Mouse (Mus musculus): ENCODE measurements around the gene Cd93. TPM values are rescaled to one million over a fixed set of nuclear protein-coding genes. Genes with fewer than 3 reads are reported as not detected.

Gene Cd93
- polyA plus RNA-seq, 1 experiment = 0.69 TPM

DNA sequence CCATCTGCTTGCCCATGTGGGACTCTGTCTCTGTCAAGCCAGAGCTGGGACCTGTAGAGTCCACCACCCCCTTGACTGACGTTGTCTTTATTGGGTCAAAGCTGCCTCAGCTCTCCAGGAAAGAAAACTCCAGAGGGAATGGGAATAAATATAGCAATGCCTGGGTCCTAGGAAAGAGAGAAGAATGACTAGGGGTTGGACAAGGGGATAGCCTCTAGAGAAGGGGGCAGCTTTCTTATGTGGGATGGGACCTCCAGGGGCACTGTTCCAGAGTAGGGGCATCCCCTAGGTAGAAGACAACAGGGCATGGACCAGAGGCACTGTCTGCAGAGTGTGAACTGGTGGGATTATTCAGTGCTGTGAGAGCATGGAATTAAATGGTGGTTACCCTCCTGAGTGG lies 33.5 kb downstream of the Cd93 start:
- Histone ChIP-seq H3K4me1 (ENCODE audit: control insufficient read depth, insufficient read depth, low read length) (peaks cover 9% of the 10 kb centered on the region; the same call in 1 of the 2 replicates), H3K27ac (ENCODE audit: control insufficient read depth, insufficient read depth, low read depth, low read length) (no peak overlapping the region), H3K27me3 (ENCODE audit: control insufficient read depth, insufficient read depth, low read length) (no peaks in the 10 kb centered on the region), H3K4me3 (ENCODE audit: control insufficient read depth, low read depth, low read length) (no peak overlapping the region), H3K36me3 (ENCODE audit: control insufficient read depth, insufficient read depth, low read length) (no peaks in the 10 kb centered on the region)
- TF ChIP-seq POLR2A (IDR thresholded peaks at IDR 0.05; ENCODE audit: control insufficient read depth, low read depth, low read length) = no peak
- TF ChIP-seq CTCF (IDR thresholded peaks at IDR 0.05; ENCODE audit: control insufficient read depth, insufficient read depth, insufficient replicate concordance, low read depth, low read length) = no peak

DNA sequence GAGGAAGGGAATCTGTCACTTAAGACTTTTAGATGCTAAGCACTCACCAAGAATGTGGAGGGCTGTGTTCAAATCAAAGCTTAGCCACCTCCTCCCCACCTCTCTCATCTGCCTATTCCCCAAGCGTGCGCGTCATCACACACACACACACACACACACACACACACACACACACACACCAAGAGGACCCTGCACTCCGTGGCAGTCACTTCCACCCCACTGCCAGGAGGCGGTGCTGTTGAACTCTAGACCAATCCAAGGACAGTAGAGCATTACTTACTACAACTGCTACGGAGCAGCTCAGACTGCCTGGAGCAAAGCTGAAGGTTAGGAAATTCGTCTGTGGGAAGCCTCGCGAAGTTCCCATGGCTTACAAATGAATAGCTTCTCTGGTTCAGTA lies 34.2 kb downstream of the Cd93 start:
- Histone ChIP-seq H3K4me1 (ENCODE audit: control insufficient read depth, insufficient read depth, low read length) (peaks cover 9% of the 10 kb centered on the region; the same call in 1 of the 2 replicates), H3K4me3 (ENCODE audit: control insufficient read depth, low read depth, low read length) (no peak overlapping the region), H3K27me3 (ENCODE audit: control insufficient read depth, insufficient read depth, low read length) (no peaks in the 10 kb centered on the region), H3K27ac (ENCODE audit: control insufficient read depth, insufficient read depth, low read depth, low read length) (no peak overlapping the region), H3K36me3 (ENCODE audit: control insufficient read depth, insufficient read depth, low read length) (no peaks in the 10 kb centered on the region)
- TF ChIP-seq POLR2A (IDR thresholded peaks at IDR 0.05; ENCODE audit: control insufficient read depth, low read depth, low read length) = no peak
- TF ChIP-seq CTCF (IDR thresholded peaks at IDR 0.05; ENCODE audit: control insufficient read depth, insufficient read depth, insufficient replicate concordance, low read depth, low read length) = peak; percentile 69; the same call in 1 of the 2 replicates

DNA sequence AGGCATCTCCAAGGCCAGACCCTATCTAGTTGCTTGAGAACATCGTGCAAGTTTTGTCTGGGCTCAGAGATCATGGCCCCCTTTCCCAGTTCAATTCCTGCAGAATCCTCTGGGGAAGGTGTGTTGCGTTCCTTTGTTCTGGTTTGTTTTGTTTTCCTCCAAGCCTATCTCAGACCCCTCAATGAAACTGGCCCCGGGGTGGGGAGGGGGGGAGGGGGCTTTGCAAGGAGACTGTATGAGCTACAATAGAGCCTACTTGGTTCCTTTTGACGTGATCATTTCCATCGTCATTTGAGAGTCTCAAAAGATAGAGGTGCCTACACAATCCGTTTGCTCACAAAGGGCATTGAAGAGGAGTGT lies 34.6 kb downstream of the Cd93 start:
- Histone ChIP-seq H3K4me1 (ENCODE audit: control insufficient read depth, insufficient read depth, low read length) (peaks cover 9% of the 10 kb centered on the region; the same call in 1 of the 2 replicates), H3K4me3 (ENCODE audit: control insufficient read depth, low read depth, low read length) (no peak overlapping the region), H3K27ac (ENCODE audit: control insufficient read depth, insufficient read depth, low read depth, low read length) (no peak overlapping the region), H3K36me3 (ENCODE audit: control insufficient read depth, insufficient read depth, low read length) (no peaks in the 10 kb centered on the region), H3K27me3 (ENCODE audit: control insufficient read depth, insufficient read depth, low read length) (no peaks in the 10 kb centered on the region)
- TF ChIP-seq CTCF (IDR thresholded peaks at IDR 0.05; ENCODE audit: control insufficient read depth, insufficient read depth, insufficient replicate concordance, low read depth, low read length) (no peak), POLR2A (IDR thresholded peaks at IDR 0.05; ENCODE audit: control insufficient read depth, low read depth, low read length) (no peak)

DNA sequence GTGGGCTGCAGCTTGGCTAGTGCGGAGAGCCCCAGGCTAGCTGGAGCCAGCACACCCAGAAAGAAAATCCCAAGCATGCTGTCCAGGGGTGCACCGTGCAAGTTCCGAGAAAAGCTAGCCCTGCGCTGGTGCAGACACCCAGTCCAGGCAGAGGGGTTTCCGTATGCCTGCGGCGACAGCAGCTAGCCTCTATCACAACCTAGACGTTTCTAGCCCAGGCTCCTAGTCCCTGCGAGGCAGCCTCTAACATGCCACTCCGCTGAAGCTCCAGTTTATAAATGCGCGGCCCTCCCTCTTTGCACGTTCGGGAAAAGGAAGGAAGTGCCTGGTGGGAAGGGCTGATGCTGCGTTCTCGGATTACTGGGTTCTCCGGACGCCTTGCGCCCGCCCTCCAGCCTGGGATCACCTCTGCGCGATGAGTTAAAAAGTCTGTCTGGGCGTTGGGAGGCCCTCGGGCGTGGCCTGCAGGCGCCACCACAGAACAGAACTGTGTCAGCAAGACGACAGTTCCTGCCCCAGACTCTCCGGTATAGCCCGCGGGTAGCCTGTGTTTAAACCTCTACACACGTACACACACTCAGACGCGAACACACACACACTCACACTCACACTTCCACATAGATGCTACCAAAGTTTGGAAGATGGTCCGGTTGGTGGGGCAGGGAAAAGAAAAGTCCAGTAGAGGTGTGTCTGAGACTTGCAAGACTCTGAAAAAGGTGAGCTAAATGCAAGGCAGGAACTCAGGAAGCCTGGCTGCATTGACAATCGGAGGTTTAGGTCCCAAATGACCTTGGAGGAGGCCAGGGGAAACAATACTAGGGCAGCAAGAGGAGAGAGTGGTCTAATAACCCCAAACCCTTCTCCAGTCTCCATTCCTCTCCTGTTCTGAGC lies 35.2 kb downstream of the Cd93 start, which contains the start of gene Thbd:
Gene Thbd (minus strand): TSS at position 319 of the 891 bp plus-strand sequence.
- no peaks in the 10 kb centered on the region for H3K27me3 ChIP-seq (ENCODE audit: control insufficient read depth, insufficient read depth, low read length)
- H3K27ac ChIP-seq (ENCODE audit: control insufficient read depth, insufficient read depth, low read depth, low read length) = 0 out of 2 replicates have a peak within 1 kb of the TSS, but pooled peaks have one; percentile 27
- TF ChIP-seq POLR2A (IDR thresholded peaks at IDR 0.05; ENCODE audit: control insufficient read depth, low read depth, low read length) (0 out of 2 replicates have a peak, but pooled peaks have one; percentile 19), CTCF (IDR thresholded peaks at IDR 0.05; ENCODE audit: control insufficient read depth, insufficient read depth, insufficient replicate concordance, low read depth, low read length) (no peak)

DNA sequence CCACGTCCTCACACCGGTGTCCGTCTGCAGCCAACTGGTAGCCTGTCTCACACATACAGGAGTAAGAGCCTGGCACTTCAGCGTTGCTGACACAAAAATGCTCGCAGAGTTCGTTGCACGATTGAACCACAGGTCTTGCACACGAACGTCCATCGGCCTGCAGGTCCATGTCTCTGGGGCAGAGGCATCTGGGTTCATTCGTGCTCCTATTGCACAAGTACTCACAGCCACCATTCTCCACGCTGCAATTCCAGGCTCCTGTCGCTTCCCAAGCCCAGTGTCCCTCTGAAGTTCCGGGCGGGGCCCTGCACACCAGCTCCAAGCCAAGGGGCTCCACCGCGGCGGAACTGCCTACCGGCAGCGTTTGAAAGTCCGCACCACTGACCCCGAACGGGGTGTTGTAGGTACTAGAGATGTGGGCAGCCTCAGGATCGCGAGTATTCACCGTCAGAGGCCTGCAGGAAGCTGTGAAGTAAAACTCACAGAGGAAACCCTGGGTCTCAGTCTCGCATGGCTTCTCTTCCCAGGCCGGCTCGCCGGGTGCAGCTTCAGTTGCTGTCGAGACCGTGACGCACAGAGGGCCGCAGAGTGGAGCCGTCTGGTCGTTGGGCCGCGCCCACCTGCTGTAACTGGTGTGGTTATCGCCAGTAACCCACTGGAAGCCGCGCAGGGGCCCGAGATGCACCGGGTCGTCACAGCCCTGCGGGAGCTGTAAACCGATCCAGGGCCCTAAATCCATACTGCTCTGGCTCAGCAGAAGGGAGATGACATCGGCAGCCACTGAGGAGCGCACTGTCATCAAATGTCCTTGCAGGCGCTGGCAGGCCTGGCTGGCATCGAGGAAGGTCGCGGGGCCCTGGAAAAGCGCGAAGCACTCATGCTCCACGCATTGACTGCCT lies 36.1 kb downstream of the Cd93 start:
- Histone ChIP-seq H3K4me1 (ENCODE audit: control insufficient read depth, insufficient read depth, low read length) (peaks cover 9% of the 10 kb centered on the region; the same call in 1 of the 2 replicates), H3K27me3 (ENCODE audit: control insufficient read depth, insufficient read depth, low read length) (no peaks in the 10 kb centered on the region), H3K4me3 (ENCODE audit: control insufficient read depth, low read depth, low read length) (peak overlapping the region; percentile 41), H3K27ac (ENCODE audit: control insufficient read depth, insufficient read depth, low read depth, low read length) (no peak overlapping the region), H3K36me3 (ENCODE audit: control insufficient read depth, insufficient read depth, low read length) (no peaks in the 10 kb centered on the region)
- no peak for TF ChIP-seq POLR2A (IDR thresholded peaks at IDR 0.05; ENCODE audit: control insufficient read depth, low read depth, low read length)
- TF ChIP-seq CTCF (IDR thresholded peaks at IDR 0.05; ENCODE audit: control insufficient read depth, insufficient read depth, insufficient replicate concordance, low read depth, low read length) = no peak

More for the DNA sequence above, 35.2 kb downstream of the Cd93 start, which contains the start of gene Thbd:
- Histone ChIP-seq H3K36me3 (ENCODE audit: control insufficient read depth, insufficient read depth, low read length) (no peaks in the 10 kb centered on the region), H3K4me3 (ENCODE audit: control insufficient read depth, low read depth, low read length) (peak within 1 kb of the TSS; percentile 41), H3K4me1 (ENCODE audit: control insufficient read depth, insufficient read depth, low read length) (peaks cover 9% of the 10 kb centered on the region; the same call in 1 of the 2 replicates)

DNA sequence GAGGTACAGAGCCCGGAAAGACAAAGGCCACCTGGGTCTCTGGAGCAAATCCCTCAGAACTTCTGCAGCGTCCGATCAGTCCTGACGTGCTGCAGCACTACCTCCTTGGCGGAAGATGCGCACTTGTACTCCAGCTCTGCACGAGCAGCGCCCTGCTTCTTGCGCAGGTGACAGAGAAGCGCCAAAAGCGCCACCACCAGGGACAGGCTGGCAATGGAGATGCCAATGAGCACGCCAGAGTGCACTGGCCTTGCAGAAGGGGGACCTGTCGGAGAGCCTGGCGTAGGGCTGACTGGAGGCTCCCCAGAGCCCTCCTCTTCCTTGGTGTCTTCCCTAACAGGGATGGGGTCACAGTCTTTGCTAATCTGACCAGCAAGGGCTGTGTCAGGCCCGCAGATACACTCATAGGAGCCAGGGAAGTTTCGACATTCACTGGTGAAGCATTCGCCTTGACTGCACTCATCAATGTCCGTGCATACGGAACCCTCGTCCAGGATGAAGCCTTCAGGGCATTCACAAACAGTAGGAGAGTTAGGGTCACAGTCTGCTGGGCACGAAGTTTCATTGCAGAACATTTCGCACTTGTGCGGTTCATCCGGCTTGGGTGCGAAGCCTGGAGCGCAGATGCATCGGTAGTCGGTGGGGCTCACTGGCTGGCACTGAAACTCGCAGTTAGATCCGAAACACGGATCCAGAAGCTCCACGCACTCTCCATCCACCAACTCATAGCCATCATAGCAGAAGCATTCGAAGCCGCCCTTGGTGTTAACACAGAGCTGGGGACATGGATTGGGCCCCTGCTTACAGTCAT lies 37.0 kb downstream of the Cd93 start:
- Histone ChIP-seq H3K27me3 (ENCODE audit: control insufficient read depth, insufficient read depth, low read length) (no peaks in the 10 kb centered on the region), H3K4me1 (ENCODE audit: control insufficient read depth, insufficient read depth, low read length) (peaks cover 9% of the 10 kb centered on the region; the same call in 1 of the 2 replicates), H3K36me3 (ENCODE audit: control insufficient read depth, insufficient read depth, low read length) (no peaks in the 10 kb centered on the region), H3K4me3 (ENCODE audit: control insufficient read depth, low read depth, low read length) (peak overlapping the region; percentile 41), H3K27ac (ENCODE audit: control insufficient read depth, insufficient read depth, low read depth, low read length) (no peak overlapping the region)
- TF ChIP-seq CTCF (IDR thresholded peaks at IDR 0.05; ENCODE audit: control insufficient read depth, insufficient read depth, insufficient replicate concordance, low read depth, low read length) (no peak), POLR2A (IDR thresholded peaks at IDR 0.05; ENCODE audit: control insufficient read depth, low read depth, low read length) (no peak)
